In the genomic region with DNA sequence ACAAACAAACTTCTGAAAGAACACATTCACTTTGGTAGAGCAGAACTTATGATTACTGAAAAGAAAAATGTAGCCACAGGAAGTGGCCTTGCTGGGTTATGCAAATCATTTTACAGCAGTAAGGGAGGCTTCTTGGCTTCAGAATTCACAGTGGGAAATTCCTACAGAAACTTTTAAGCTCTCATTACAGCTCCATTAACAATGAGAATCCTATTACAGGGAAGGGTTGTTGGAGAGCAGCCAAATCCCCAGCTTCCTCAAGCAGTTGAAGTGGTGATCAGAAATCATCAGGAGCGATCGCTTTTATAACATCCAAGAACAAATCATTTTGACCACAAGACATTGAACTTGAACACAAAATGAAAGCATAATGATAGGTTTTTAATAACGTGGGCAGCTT, we compare ENCODE assay signal across 12 mouse cellular contexts. TPM values are rescaled to one million over a fixed set of nuclear protein-coding genes. Genes with fewer than 3 reads are reported as not detected.
A peak's percentile ranks its signal among the peaks of the same experiment; 100 is the strongest.
DNase-seq lines count a peak whose midpoint lies in the region; ATAC-seq and TF ChIP-seq lines count a peak whose summit lies in the region.
"Had no signal": no experiment of that assay in that cellular context is flagged by ENCODE, and none has a peak within 500 bp of the region (broad histone marks: within the 10 kb centered on the region; RNA-seq: fewer than 3 reads in every experiment).

No protein-coding gene starts in this region.

- no peak for TF ChIP-seq CTCF in lung, postnatal 0 days (IDR thresholded peaks at IDR 0.05)
- no peak for TF ChIP-seq CTCF in brain, embryonic 14.5 days (IDR thresholded peaks at IDR 0.05; ENCODE audit: borderline replicate concordance, extremely low read depth, insufficient read depth, insufficient read length)

- no peaks in the 10 kb centered on the region for H3K27me3 ChIP-seq in embryonic facial prominence, embryonic 11.5 days (ENCODE audit: control insufficient read depth, insufficient read depth, low read length)
- no peaks in the 10 kb centered on the region for H3K27me3 ChIP-seq in embryonic facial prominence, embryonic 10.5 days (replicated peaks; ENCODE audit: low read depth, poor library complexity, severe bottlenecking)
- no peaks in the 10 kb centered on the region for H3K27me3 ChIP-seq in lung, postnatal 0 days (replicated peaks; ENCODE audit: insufficient read depth, low read length)
- H3K27me3 ChIP-seq: liver, embryonic 15.5 days had no signal

- no peak for ATAC-seq in embryonic facial prominence, embryonic 11.5 days (replicated peaks; ENCODE audit: insufficient number of reproducible peaks, low FRiP score, low TSS enrichment, low read depth)
- ATAC-seq in lung, postnatal 0 days = no peak
- ATAC-seq: CD4-positive, CD25-positive, alpha-beta regulatory T cell, adult 4 months; inflammation-experienced regulatory T-cells, adult 6 months had no signal

- H3K36me3 ChIP-seq in embryonic facial prominence, embryonic 11.5 days (replicated peaks; ENCODE audit: control insufficient read depth, insufficient read depth, low read depth, low read length) = no peaks in the 10 kb centered on the region
- no peaks in the 10 kb centered on the region for H3K36me3 ChIP-seq in embryonic facial prominence, embryonic 10.5 days (replicated peaks)
- H3K36me3 ChIP-seq in lung, postnatal 0 days (ENCODE audit: insufficient read depth, low read length) = no peaks in the 10 kb centered on the region
- H3K36me3 ChIP-seq: liver, embryonic 15.5 days had no signal

- H3K27ac ChIP-seq in embryonic facial prominence, embryonic 11.5 days (replicated peaks; ENCODE audit: low read depth, low read length) = no peak overlapping the region
- H3K27ac ChIP-seq in embryonic facial prominence, embryonic 10.5 days (replicated peaks) = no peak overlapping the region
- no peak overlapping the region for H3K27ac ChIP-seq in lung, postnatal 0 days (ENCODE audit: low read length)
- H3K27ac ChIP-seq: liver, embryonic 15.5 days had no signal

- TF ChIP-seq POLR2A in brain, embryonic 14.5 days (IDR thresholded peaks at IDR 0.05; ENCODE audit: borderline replicate concordance, extremely low read depth, insufficient read depth, insufficient read length, poor library complexity, severe bottlenecking) = no peak

- DNase-seq in embryonic facial prominence, embryonic 11.5 days (ENCODE audit: low spot score) = peak; percentile 37
- DNase-seq in embryonic facial prominence, embryonic 10.5 days (ENCODE audit: low spot score) = no peak
- DNase-seq in lung, postnatal 0 days (ENCODE audit: low spot score) = peak; percentile 18
- no peak for DNase-seq in lung, postnatal 4 days
- DNase-seq in brain, embryonic 14.5 days (ENCODE audit: low read depth) = peak; percentile 89
- peak; percentile 74 for DNase-seq in kidney, postnatal 10 days
- no peak for DNase-seq in adipocyte (ENCODE audit: low spot score)
- no peak for DNase-seq in adrenal gland, adult 18-20 months (ENCODE audit: low spot score in 2 of 2)
- DNase-seq: cerebellum, adult 18-20 months had no signal

- H3K9me3 ChIP-seq in embryonic facial prominence, embryonic 11.5 days (replicated peaks; ENCODE audit: control insufficient read depth, low read length) = no peaks in the 10 kb centered on the region
- H3K9me3 ChIP-seq in embryonic facial prominence, embryonic 10.5 days = no peaks in the 10 kb centered on the region
- H3K9me3 ChIP-seq in lung, postnatal 0 days (ENCODE audit: low read length) = no peaks in the 10 kb centered on the region
- H3K9me3 ChIP-seq: liver, embryonic 15.5 days had no signal

- TF ChIP-seq EP300 in lung, postnatal 0 days (IDR thresholded peaks at IDR 0.05) = no peak

- WGBS in embryonic facial prominence, embryonic 11.5 days = 59% methylated on average over 3 of the region's 3 CpGs
- 69% methylated on average over 3 of the region's 3 CpGs for WGBS in embryonic facial prominence, embryonic 10.5 days
- 25% methylated on average over 3 of the region's 3 CpGs for WGBS in lung, postnatal 0 days

- no peak overlapping the region for H3K9ac ChIP-seq in embryonic facial prominence, embryonic 11.5 days (replicated peaks; ENCODE audit: low read length)
- no peak overlapping the region for H3K9ac ChIP-seq in lung, postnatal 0 days (replicated peaks; ENCODE audit: low read depth)
- H3K9ac ChIP-seq: liver, embryonic 15.5 days had no signal

- no peaks in the 10 kb centered on the region for H3K4me1 ChIP-seq in embryonic facial prominence, embryonic 11.5 days (ENCODE audit: control insufficient read depth, insufficient read depth, low read length)
- H3K4me1 ChIP-seq in embryonic facial prominence, embryonic 10.5 days = no peaks in the 10 kb centered on the region
- no peaks in the 10 kb centered on the region for H3K4me1 ChIP-seq in lung, postnatal 0 days (ENCODE audit: insufficient read depth, low read depth, low read length)
- H3K4me1 ChIP-seq: liver, embryonic 15.5 days had no signal

- no peak overlapping the region for H3K4me3 ChIP-seq in embryonic facial prominence, embryonic 11.5 days (ENCODE audit: low read depth, low read length)
- H3K4me3 ChIP-seq in embryonic facial prominence, embryonic 10.5 days = no peak overlapping the region
- no peak overlapping the region for H3K4me3 ChIP-seq in lung, postnatal 0 days (ENCODE audit: low read depth, low read length)
- H3K4me3 ChIP-seq: liver, embryonic 15.5 days had no signal

- H3K4me2 ChIP-seq in embryonic facial prominence, embryonic 11.5 days (ENCODE audit: low read depth, low read length) = no peak overlapping the region
- H3K4me2 ChIP-seq in lung, postnatal 0 days (replicated peaks; ENCODE audit: low read depth, low read length) = no peak overlapping the region
- H3K4me2 ChIP-seq: liver, embryonic 15.5 days had no signal

RNA-seq across cellular contexts. Expression of a gene that starts 14.7 kb away (rescaled TPM):
- not detected in 2 replicates for polyA plus RNA-seq in embryonic facial prominence, embryonic 11.5 days (2014; fragmentation: Nextera tagmentation; extraction: Ambion mirVana)
- not detected in 2 replicates for polyA plus RNA-seq in embryonic facial prominence, embryonic 10.5 days (2016; fragmentation: Nextera tagmentation; extraction: Ambion mirVana)
- polyA plus RNA-seq in lung, postnatal 0 days (2015; fragmentation: Nextera tagmentation; extraction: Ambion mirVana) = 0.37 and 41.3 TPM in 2 replicates
- polyA plus RNA-seq in brain, embryonic 14.5 days (2012; rRNA removed) = 0.11 TPM in 1 of 2 replicates, not detected in the other
- total RNA-seq in adrenal gland, adult 18-20 months (2021) = not detected
- polyA plus RNA-seq: liver, embryonic 15.5 days had no signal

RNA-seq across cellular contexts. Expression of a gene that starts 41.2 kb away (rescaled TPM):
- polyA plus RNA-seq in embryonic facial prominence, embryonic 11.5 days (2014; fragmentation: Nextera tagmentation; extraction: Ambion mirVana) = not detected in 2 replicates
- polyA plus RNA-seq in embryonic facial prominence, embryonic 10.5 days (2016; fragmentation: Nextera tagmentation; extraction: Ambion mirVana) = not detected in 2 replicates
- polyA plus RNA-seq in lung, postnatal 0 days (2015; fragmentation: Nextera tagmentation; extraction: Ambion mirVana) = 0.16 TPM in 1 of 2 replicates, not detected in the other
- polyA plus RNA-seq in brain, embryonic 14.5 days (2012; rRNA removed) = not detected in 2 replicates
- total RNA-seq in adrenal gland, adult 18-20 months (2021) = not detected
- polyA plus RNA-seq: CD4-positive, CD25-positive, alpha-beta regulatory T cell, adult 4 months; inflammation-experienced regulatory T-cells, adult 6 months; liver, embryonic 15.5 days had no signal

RNA-seq across cellular contexts. Expression of a gene that starts 42.7 kb away (rescaled TPM):
- polyA plus RNA-seq in embryonic facial prominence, embryonic 11.5 days (2014; fragmentation: Nextera tagmentation; extraction: Ambion mirVana) = not detected in 2 replicates
- not detected in 2 replicates for polyA plus RNA-seq in embryonic facial prominence, embryonic 10.5 days (2016; fragmentation: Nextera tagmentation; extraction: Ambion mirVana)
- polyA plus RNA-seq in lung, postnatal 0 days (2015; fragmentation: Nextera tagmentation; extraction: Ambion mirVana) = not detected in 2 replicates
- not detected in 2 replicates for polyA plus RNA-seq in brain, embryonic 14.5 days (2012; rRNA removed)
- not detected for total RNA-seq in adrenal gland, adult 18-20 months (2021)
- polyA plus RNA-seq: CD4-positive, CD25-positive, alpha-beta regulatory T cell, adult 4 months; inflammation-experienced regulatory T-cells, adult 6 months; liver, embryonic 15.5 days had no signal

RNA-seq across cellular contexts. Expression of a gene that starts 57.2 kb away (rescaled TPM):
- not detected in 2 replicates for polyA plus RNA-seq in embryonic facial prominence, embryonic 11.5 days (2014; fragmentation: Nextera tagmentation; extraction: Ambion mirVana)
- not detected in 2 replicates for polyA plus RNA-seq in embryonic facial prominence, embryonic 10.5 days (2016; fragmentation: Nextera tagmentation; extraction: Ambion mirVana)
- 0.45 and 1.0 TPM in 2 replicates for polyA plus RNA-seq in lung, postnatal 0 days (2015; fragmentation: Nextera tagmentation; extraction: Ambion mirVana)
- polyA plus RNA-seq in brain, embryonic 14.5 days (2012; rRNA removed) = not detected in 2 replicates
- total RNA-seq in adrenal gland, adult 18-20 months (2021) = not detected
- polyA plus RNA-seq: CD4-positive, CD25-positive, alpha-beta regulatory T cell, adult 4 months; inflammation-experienced regulatory T-cells, adult 6 months; liver, embryonic 15.5 days had no signal

RNA-seq across cellular contexts. Expression of a gene that starts 57.7 kb away (rescaled TPM):
- not detected in 2 replicates for polyA plus RNA-seq in embryonic facial prominence, embryonic 11.5 days (2014; fragmentation: Nextera tagmentation; extraction: Ambion mirVana)
- polyA plus RNA-seq in embryonic facial prominence, embryonic 10.5 days (2016; fragmentation: Nextera tagmentation; extraction: Ambion mirVana) = 0.18 TPM in 1 of 2 replicates, not detected in the other
- 1.1 and 2.3 TPM in 2 replicates for polyA plus RNA-seq in lung, postnatal 0 days (2015; fragmentation: Nextera tagmentation; extraction: Ambion mirVana)
- 2.3 and 2.8 TPM in 2 replicates for polyA plus RNA-seq in brain, embryonic 14.5 days (2012; rRNA removed)
- not detected for total RNA-seq in adrenal gland, adult 18-20 months (2021)
- polyA plus RNA-seq: CD4-positive, CD25-positive, alpha-beta regulatory T cell, adult 4 months; liver, embryonic 15.5 days had no signal

Comparison
In these comparisons a context has a peak if more than half of its experiments do, and no peak if none do; other contexts are left out.
1. DNase-seq: peak in embryonic facial prominence, embryonic 11.5 days (single experiment), lung, postnatal 0 days (single experiment), brain, embryonic 14.5 days (single experiment) and kidney, postnatal 10 days (single experiment); none in embryonic facial prominence, embryonic 10.5 days (single experiment), lung, postnatal 4 days (0 of 2), adipocyte (single experiment) and adrenal gland, adult 18-20 months (0 of 2).